Mouse (Mus musculus) midbrain, postnatal 0 days (tissue): ENCODE results near the gene Castor2. TPM values are rescaled to one million over a fixed set of nuclear protein-coding genes. Genes with fewer than 3 reads are reported as not detected.
A peak's percentile ranks its signal among the peaks of the same experiment; 100 is the strongest.

Experiments
- ATAC-seq: fragments of 200-750 bp; cut with Nextera tagmentation; 2 replicates; pipeline ENCODE4 v1.8.0; 2017; ENCODE audit warnings: moderate number of reproducible peaks, mild to moderate bottlenecking, moderate TSS enrichment, moderate library complexity; ENCODE audit not compliant: low FRiP score
- DNase-seq: peaks from one replicate; pipeline ENCODE4 v3.0.0-alpha.2; 2015; ENCODE audit warnings: low spot score
- H3K27ac ChIP-seq: fragments of 300-500 bp; sonication (generic); 2 replicates; pipeline ENCODE4 v1.5.1; 2014; ENCODE audit warnings: low read depth, mild to moderate bottlenecking, low read length, mixed read lengths
- H3K27me3 ChIP-seq: fragments of 300-500 bp; sonication (generic); 2 replicates; pipeline ENCODE4 v1.6.1; 2014; ENCODE audit warnings: low read length, control low read depth, mixed read lengths; ENCODE audit not compliant: insufficient read depth
- H3K36me3 ChIP-seq: fragments of 300-500 bp; sonication (generic); 2 replicates; pipeline ENCODE4 v1.6.1; 2014; ENCODE audit warnings: low read length, control low read depth, mixed read lengths; ENCODE audit not compliant: insufficient read depth
- H3K4me1 ChIP-seq: fragments of 300-500 bp; sonication (generic); 2 replicates; pipeline ENCODE4 v1.6.1; 2014; ENCODE audit warnings: mild to moderate bottlenecking, control low read depth, antibody characterized with exemption, low read length, mixed read lengths; ENCODE audit not compliant: insufficient read depth
- H3K4me2 ChIP-seq: fragments of 300-500 bp; sonication (generic); 2 replicates; pipeline ENCODE4 v1.6.1; 2014; ENCODE audit warnings: low read depth, mild to moderate bottlenecking, low read length, mixed read lengths; ENCODE audit not compliant: poor library complexity, severe bottlenecking
- H3K4me3 ChIP-seq: fragments of 300-500 bp; sonication (generic); 2 replicates; pipeline ENCODE4 v1.5.1; 2014; ENCODE audit warnings: low read depth, mild to moderate bottlenecking, low read length, moderate library complexity
- H3K9ac ChIP-seq: fragments of 300-500 bp; sonication (generic); replicated peaks from 2 replicates; pipeline ENCODE4 v1.6.1; 2014; ENCODE audit warnings: mild to moderate bottlenecking, low read length, moderate library complexity, mixed read lengths; ENCODE audit not compliant: poor library complexity, severe bottlenecking
- H3K9me3 ChIP-seq: fragments of 300-500 bp; sonication (generic); 2 replicates; pipeline ENCODE4 v1.6.1; 2016; ENCODE audit warnings: low read length, control low read depth
- CTCF ChIP-seq: IDR thresholded peaks from 2 replicates; pipeline ENCODE4 v1.5.1; 2016; ENCODE audit warnings: antibody characterized with exemption, mild to moderate bottlenecking
- WGBS: fragments of 180-500 bp; shearing (Covaris S2); extraction: QIAGEN DNeasy Blood & Tissue Kit; methylation state at CpG from one replicate; pipeline ENCODE4 v1.1.7; 2014; 5-methylcytosine and 5-hydroxymethylcytosine counted together
- polyA plus RNA-seq: library from polyadenylated mRNA; unstranded; fragments of >200 nt; fragmentation: Nextera tagmentation; extraction: Ambion mirVana; gene quantifications from 2 replicates; pipeline ENCODE4 v1.2.1, GENCODE M21; 2015
- total RNA-seq: library from RNA; depleted of rRNA; stranded (reverse); fragments of >200 nt; gene quantifications from 2 replicates; pipeline ENCODE4 v1.2.3, GENCODE M21; 2014; rRNA removed

Gene Castor2
- total RNA-seq (32.3 and 33.6 TPM in 2 replicates), polyA plus RNA-seq (27.0 and 27.6 TPM in 2 replicates)

- H3K4me1 ChIP-seq, result 0 out of 2 replicates have a peak, but pooled peaks cover 6% of the 10 kb centered on the region
- H3K4me3 ChIP-seq, result peak within 1 kb of the TSS; percentile 88
- peak within 1 kb of the TSS; percentile 88 for H3K4me2 ChIP-seq
- ATAC-seq, result peak; percentile 89
- peak within 1 kb of the TSS; percentile 72 for H3K27ac ChIP-seq
- no peaks in the 10 kb centered on the region for H3K27me3 ChIP-seq
- peak; percentile 98 for DNase-seq
- no peaks in the 10 kb centered on the region for H3K9me3 ChIP-seq
- no peaks in the 10 kb centered on the region for H3K36me3 ChIP-seq
- H3K9ac ChIP-seq, result peak within 1 kb of the TSS; percentile 77
- WGBS, result 0% methylated on average over 32 of the region's 58 CpGs
- TF ChIP-seq CTCF, result no peak
Measured at GRCm38 (mm10) chr5:134099496-134100211, at the start of gene Castor2. Gene Castor2, plus strand, starts transcription at chr5:134099711.

- TF ChIP-seq CTCF, result no peak
- Histone ChIP-seq H3K9me3 (no peaks in the 10 kb centered on the region), H3K4me3 (no peak overlapping the region), H3K4me2 (no peak overlapping the region), H3K36me3 (no peaks in the 10 kb centered on the region), H3K9ac (no peak overlapping the region), H3K27ac (no peak overlapping the region), H3K4me1 (no peaks in the 10 kb centered on the region), H3K27me3 (peaks cover 3% of the 10 kb centered on the region; the same call in 1 of the 2 replicates)
- ATAC-seq, result no peak
- no peak for DNase-seq
- WGBS, result 23% methylated on average over 10 of the region's 10 CpGs
Measured at GRCm38 (mm10) chr5:134050711-134051110, 48.8 kb upstream of the Castor2 start.

DNA sequence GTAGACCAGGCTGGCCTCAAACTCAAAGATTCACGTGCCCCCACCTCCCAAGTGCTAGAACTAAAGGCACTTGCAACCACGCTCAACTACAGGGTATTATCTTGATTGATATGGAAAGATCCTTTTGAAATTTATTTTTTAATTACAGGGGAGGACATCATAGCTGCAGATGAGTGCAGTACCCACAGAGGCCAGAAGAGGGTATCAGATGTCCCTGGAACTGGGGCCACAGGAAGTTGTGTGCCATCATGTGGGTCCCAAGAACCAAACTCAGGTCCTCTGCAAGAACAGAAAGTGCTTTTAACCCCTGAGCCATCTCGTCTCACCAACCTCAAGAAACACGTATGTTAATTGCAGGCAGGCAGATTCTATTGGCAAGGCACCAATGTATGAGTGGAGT, 46.9 kb upstream of the Castor2 start:
- no peak for DNase-seq
- H3K27me3 ChIP-seq, result peaks cover 3% of the 10 kb centered on the region; the same call in 1 of the 2 replicates
- H3K4me3 ChIP-seq, result no peak overlapping the region
- H3K27ac ChIP-seq, result no peak overlapping the region
- TF ChIP-seq CTCF, result peak; percentile 7; the same call in 1 of the 2 replicates
- ATAC-seq, result no peak
- no peaks in the 10 kb centered on the region for H3K9me3 ChIP-seq
- 90% methylated on average over 4 of the region's 4 CpGs for WGBS
- no peak overlapping the region for H3K9ac ChIP-seq
- H3K4me2 ChIP-seq, result no peak overlapping the region
- H3K36me3 ChIP-seq, result no peaks in the 10 kb centered on the region
- H3K4me1 ChIP-seq, result no peaks in the 10 kb centered on the region

DNA sequence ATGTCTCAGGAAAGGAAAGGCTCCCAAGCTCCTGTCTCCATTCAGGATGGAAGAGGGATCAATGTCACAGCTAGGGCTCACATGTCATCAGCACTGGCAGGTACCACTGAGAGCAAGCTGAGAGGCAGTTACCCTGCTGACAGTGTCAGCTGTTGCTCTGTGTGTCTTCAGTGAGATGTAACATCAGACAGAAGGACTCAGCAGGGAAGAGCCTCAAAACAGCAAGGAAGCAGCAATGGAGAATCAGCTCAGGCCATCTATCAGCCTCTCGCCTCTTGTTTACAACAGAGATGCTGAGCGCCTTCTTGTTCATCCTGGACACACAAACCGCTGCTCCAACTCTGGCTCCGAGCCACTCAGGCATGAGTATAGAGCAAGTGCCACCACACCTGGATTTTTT, 45.0 kb upstream of the Castor2 start:
- 75% methylated on average over 4 of the region's 4 CpGs for WGBS
- Histone ChIP-seq H3K9ac (no peak overlapping the region), H3K4me2 (no peak overlapping the region), H3K27ac (no peak overlapping the region), H3K9me3 (no peaks in the 10 kb centered on the region), H3K4me1 (no peaks in the 10 kb centered on the region), H3K4me3 (no peak overlapping the region), H3K36me3 (no peaks in the 10 kb centered on the region), H3K27me3 (no peaks in the 10 kb centered on the region)
- no peak for TF ChIP-seq CTCF
- peak; percentile 73 for DNase-seq
- no peak for ATAC-seq

DNA sequence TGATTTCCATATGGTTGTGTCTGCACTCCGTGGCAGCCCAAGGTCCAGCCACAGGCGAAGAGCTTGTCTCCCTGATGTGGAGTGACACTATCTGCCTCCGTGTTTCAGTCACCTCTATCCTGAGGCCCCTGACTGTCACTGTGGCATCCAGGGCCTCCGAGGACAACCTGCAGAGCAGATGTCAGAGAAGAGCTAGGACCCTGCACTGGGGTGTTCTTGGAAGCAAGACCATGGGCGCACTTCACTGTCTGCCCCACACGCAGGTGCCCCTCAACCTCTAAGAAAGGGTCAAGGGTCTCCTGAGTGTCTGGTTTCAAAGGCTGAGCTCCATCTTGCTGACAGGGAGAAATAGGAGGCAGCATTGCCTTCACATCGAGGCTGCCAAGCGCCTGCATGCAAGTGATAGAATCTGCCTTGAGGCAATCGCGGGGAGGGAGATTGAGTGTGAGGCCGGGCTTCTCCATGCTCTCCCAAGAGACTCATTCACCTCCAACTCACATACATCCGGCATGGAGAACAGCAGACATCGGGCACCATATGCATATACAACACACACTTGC, 40.6 kb upstream of the Castor2 start:
- ATAC-seq, result no peak
- no peak for DNase-seq

More for the DNA sequence above, 40.6 kb upstream of the Castor2 start:
- H3K27ac ChIP-seq, result no peak overlapping the region
- TF ChIP-seq CTCF, result no peak
- no peak overlapping the region for H3K4me3 ChIP-seq
- no peak overlapping the region for H3K4me2 ChIP-seq
- H3K9me3 ChIP-seq, result no peaks in the 10 kb centered on the region
- 70% methylated on average over 13 of the region's 13 CpGs for WGBS
- no peaks in the 10 kb centered on the region for H3K36me3 ChIP-seq
- no peaks in the 10 kb centered on the region for H3K27me3 ChIP-seq
- H3K4me1 ChIP-seq, result no peaks in the 10 kb centered on the region
- H3K9ac ChIP-seq, result no peak overlapping the region
